Mouse (Mus musculus) splenic B cell, adult 2 months (primary cell): Measurements from ENCODE around the gene Lca5.
A peak's percentile ranks its signal among the peaks of the same experiment; 100 is the strongest.

ENCODE experiments used
- DNase-seq: peaks from one replicate; pipeline ENCODE4 v3.0.0-alpha.2; 2011; ENCODE audit warnings: low read depth, low spot score
- H3K27me3 ChIP-seq: 2 replicates; pipeline ENCODE4 v1.6.1; 2012; ENCODE audit warnings: mild to moderate bottlenecking, low read length, moderate library complexity, mixed read lengths; ENCODE audit not compliant: control insufficient read depth, poor library complexity, insufficient read depth, severe bottlenecking
- H3K36me3 ChIP-seq: 2 replicates; pipeline ENCODE4 v1.6.1; 2012; ENCODE audit warnings: mild to moderate bottlenecking, low read length, moderate library complexity, mixed read lengths; ENCODE audit not compliant: control insufficient read depth, poor library complexity, insufficient read depth, severe bottlenecking

Gene Lca5

GRCm38 (mm10) chr9:83375522-83376176 is 65.3 kb downstream of the Lca5 start:
- no peak for DNase-seq
- H3K27me3 ChIP-seq, result no peaks in the 10 kb centered on the region

GRCm38 (mm10) chr9:83370907-83371306 is 70.0 kb downstream of the Lca5 start:
- DNase-seq, result peak; percentile 17
- Histone ChIP-seq H3K27me3 (no peaks in the 10 kb centered on the region), H3K36me3 (no peaks in the 10 kb centered on the region)

More at GRCm38 (mm10) chr9:83375522-83376176, 65.3 kb downstream of the Lca5 start:
- H3K36me3 ChIP-seq, result no peaks in the 10 kb centered on the region

DNA sequence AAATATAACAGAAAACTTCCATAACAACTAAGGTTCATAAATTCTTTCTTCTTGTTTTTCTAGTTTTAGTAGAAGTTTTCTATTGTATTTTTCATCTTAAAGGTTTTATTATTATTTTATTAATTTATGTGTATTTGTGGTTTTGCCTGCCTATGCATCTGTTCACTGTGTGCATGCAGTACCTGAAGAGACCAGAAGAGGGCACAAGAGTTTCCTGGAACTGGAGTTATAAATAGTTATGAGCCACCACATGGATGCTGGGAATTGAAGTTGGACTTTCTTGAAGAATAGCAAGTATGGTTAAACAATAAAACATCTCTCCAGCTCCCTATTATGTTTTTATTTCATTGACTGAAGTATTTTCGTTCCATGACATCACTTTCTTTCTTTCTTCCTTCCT is 72.7 kb downstream of the Lca5 start:
- DNase-seq, result peak; percentile 63
- no peaks in the 10 kb centered on the region for H3K36me3 ChIP-seq
- H3K27me3 ChIP-seq, result no peaks in the 10 kb centered on the region

GRCm38 (mm10) chr9:83355802-83356201 is 85.1 kb downstream of the Lca5 start:
- no peaks in the 10 kb centered on the region for H3K27me3 ChIP-seq
- DNase-seq, result no peak

GRCm38 (mm10) chr9:83353316-83353715 is 87.6 kb downstream of the Lca5 start:
- DNase-seq, result no peak
- H3K27me3 ChIP-seq, result no peaks in the 10 kb centered on the region
- H3K36me3 ChIP-seq, result no peaks in the 10 kb centered on the region

More at GRCm38 (mm10) chr9:83355802-83356201, 85.1 kb downstream of the Lca5 start:
- no peaks in the 10 kb centered on the region for H3K36me3 ChIP-seq

DNA sequence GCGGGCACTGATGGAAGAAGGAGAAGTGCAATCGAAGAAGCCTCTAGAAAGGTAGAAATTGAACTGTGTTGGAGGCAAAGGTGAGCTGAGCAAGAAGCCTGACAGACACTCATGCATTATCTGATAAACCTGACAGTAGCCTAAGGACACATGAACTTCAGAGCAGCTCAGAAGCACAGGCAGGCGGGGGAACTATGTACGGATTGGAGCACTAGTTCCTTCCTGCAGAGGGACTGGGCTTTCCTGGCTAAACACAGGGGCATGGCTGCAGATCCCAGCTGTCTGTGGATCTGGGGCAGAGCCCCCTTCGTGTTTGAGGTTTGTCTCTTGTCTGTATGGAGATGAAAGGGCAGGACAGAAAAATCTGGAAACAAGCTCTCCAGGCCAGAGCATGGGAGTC is 89.8 kb downstream of the Lca5 start:
- Histone ChIP-seq H3K27me3 (no peaks in the 10 kb centered on the region), H3K36me3 (no peaks in the 10 kb centered on the region)
- DNase-seq, result no peak

- no peak for DNase-seq
- Histone ChIP-seq H3K36me3 (no peaks in the 10 kb centered on the region), H3K27me3 (no peaks in the 10 kb centered on the region)
Measured at GRCm38 (mm10) chr9:83350613-83351012, 90.3 kb downstream of the Lca5 start.

GRCm38 (mm10) chr9:83349905-83350304 is 91.0 kb downstream of the Lca5 start:
- Histone ChIP-seq H3K27me3 (no peaks in the 10 kb centered on the region), H3K36me3 (no peaks in the 10 kb centered on the region)
- DNase-seq, result no peak

GRCm38 (mm10) chr9:83349504-83349903 is 91.4 kb downstream of the Lca5 start:
- Histone ChIP-seq H3K36me3 (no peaks in the 10 kb centered on the region), H3K27me3 (no peaks in the 10 kb centered on the region)
- DNase-seq, result no peak

- H3K36me3 ChIP-seq, result no peaks in the 10 kb centered on the region
- DNase-seq, result no peak
- H3K27me3 ChIP-seq, result no peaks in the 10 kb centered on the region
Measured at GRCm38 (mm10) chr9:83347521-83347920, 93.4 kb downstream of the Lca5 start.

GRCm38 (mm10) chr9:83342491-83343370 is 98.2 kb downstream of the Lca5 start:
- DNase-seq, result no peak
- Histone ChIP-seq H3K36me3 (no peaks in the 10 kb centered on the region), H3K27me3 (no peaks in the 10 kb centered on the region)
